Mouse (Mus musculus): Measurements from ENCODE around the gene Eppin. TPM values are rescaled to one million over a fixed set of nuclear protein-coding genes. Genes with fewer than 3 reads are reported as not detected.
"Not testable (repeated sequence)": the region's sequence is repeated elsewhere in the genome, so short reads cannot be mapped to it uniquely, and the experiment has no call there.

Gene Eppin
- polyA plus RNA-seq, 1 experiment: not detected

- Histone ChIP-seq H3K27me3 (ENCODE audit: control insufficient read depth, insufficient read depth, low read length) (no peaks in the 10 kb centered on the region), H3K4me1 (replicated peaks; ENCODE audit: control insufficient read depth, insufficient read depth, low read length) (no peaks in the 10 kb centered on the region), H3K27ac (ENCODE audit: control insufficient read depth, insufficient read depth, low read length) (no peak overlapping the region), H3K4me3 (ENCODE audit: control insufficient read depth, insufficient read depth, low read length) (no peak overlapping the region), H3K36me3 (ENCODE audit: control insufficient read depth, insufficient read depth, low read length) (no peaks in the 10 kb centered on the region)
- 92% methylated on average over 5 of the region's 5 CpGs for WGBS
- TF ChIP-seq CTCF (IDR thresholded peaks at IDR 0.05; ENCODE audit: borderline replicate concordance, control insufficient read depth, extremely low read depth, insufficient read depth, low read length, poor library complexity): no peak
- no peak for TF ChIP-seq POLR2A (IDR thresholded peaks at IDR 0.05; ENCODE audit: control insufficient read depth, extremely low read depth, insufficient read depth, low read length, poor library complexity)
- no peak for DNase-seq
Observed at GRCm38 (mm10) chr2:164619050-164619449, 25.7 kb upstream of the Eppin start.

GRCm38 (mm10) chr2:164615386-164615785, 22.0 kb upstream of the Eppin start:
- no peaks in the 10 kb centered on the region for H3K4me1 ChIP-seq (replicated peaks; ENCODE audit: control insufficient read depth, insufficient read depth, low read length)
- no peak for DNase-seq
- H3K36me3 ChIP-seq (ENCODE audit: control insufficient read depth, insufficient read depth, low read length): no peaks in the 10 kb centered on the region
- H3K27ac ChIP-seq (ENCODE audit: control insufficient read depth, insufficient read depth, low read length): no peak overlapping the region
- WGBS: 94% methylated on average over 3 of the region's 3 CpGs
- TF ChIP-seq CTCF (IDR thresholded peaks at IDR 0.05; ENCODE audit: borderline replicate concordance, control insufficient read depth, extremely low read depth, insufficient read depth, low read length, poor library complexity) (no peak), POLR2A (IDR thresholded peaks at IDR 0.05; ENCODE audit: control insufficient read depth, extremely low read depth, insufficient read depth, low read length, poor library complexity) (no peak)
- no peak overlapping the region for H3K4me3 ChIP-seq (ENCODE audit: control insufficient read depth, insufficient read depth, low read length)
- H3K27me3 ChIP-seq (ENCODE audit: control insufficient read depth, insufficient read depth, low read length): no peaks in the 10 kb centered on the region

- not testable (repeated sequence) for H3K4me3 ChIP-seq (ENCODE audit: control insufficient read depth, insufficient read depth, low read length); H3K36me3 ChIP-seq (ENCODE audit: control insufficient read depth, insufficient read depth, low read length); DNase-seq; H3K27me3 ChIP-seq (ENCODE audit: control insufficient read depth, insufficient read depth, low read length); H3K4me1 ChIP-seq (replicated peaks; ENCODE audit: control insufficient read depth, insufficient read depth, low read length); H3K27ac ChIP-seq (ENCODE audit: control insufficient read depth, insufficient read depth, low read length)
- 72% methylated on average over 8 of the region's 8 CpGs for WGBS
Observed at GRCm38 (mm10) chr2:164613471-164613870, 20.1 kb upstream of the Eppin start, which contains the start of the genes Wfdc6b and Wfdc8. Wfdc6b (plus strand) TSS chr2:164613522. Wfdc8 (minus strand) TSS chr2:164613626.

- 72% methylated on average over 6 of the region's 6 CpGs for WGBS
- TF ChIP-seq POLR2A (IDR thresholded peaks at IDR 0.05; ENCODE audit: control insufficient read depth, extremely low read depth, insufficient read depth, low read length, poor library complexity) (no peak), CTCF (IDR thresholded peaks at IDR 0.05; ENCODE audit: borderline replicate concordance, control insufficient read depth, extremely low read depth, insufficient read depth, low read length, poor library complexity) (no peak)
- no peak overlapping the region for H3K27ac ChIP-seq (ENCODE audit: control insufficient read depth, insufficient read depth, low read length)
- H3K36me3 ChIP-seq (ENCODE audit: control insufficient read depth, insufficient read depth, low read length): no peaks in the 10 kb centered on the region
- no peaks in the 10 kb centered on the region for H3K27me3 ChIP-seq (ENCODE audit: control insufficient read depth, insufficient read depth, low read length)
- H3K4me1 ChIP-seq (replicated peaks; ENCODE audit: control insufficient read depth, insufficient read depth, low read length): no peaks in the 10 kb centered on the region
- DNase-seq: no peak
- H3K4me3 ChIP-seq (ENCODE audit: control insufficient read depth, insufficient read depth, low read length): no peak overlapping the region
Observed at GRCm38 (mm10) chr2:164608781-164609180, 15.4 kb upstream of the Eppin start.

GRCm38 (mm10) chr2:164604411-164604810, 11.0 kb upstream of the Eppin start:
- Histone ChIP-seq H3K36me3 (ENCODE audit: control insufficient read depth, insufficient read depth, low read length) (no peaks in the 10 kb centered on the region), H3K4me3 (ENCODE audit: control insufficient read depth, insufficient read depth, low read length) (no peak overlapping the region), H3K27ac (ENCODE audit: control insufficient read depth, insufficient read depth, low read length) (no peak overlapping the region), H3K4me1 (replicated peaks; ENCODE audit: control insufficient read depth, insufficient read depth, low read length) (no peaks in the 10 kb centered on the region), H3K27me3 (ENCODE audit: control insufficient read depth, insufficient read depth, low read length) (no peaks in the 10 kb centered on the region)
- DNase-seq: no peak
- 91% methylated on average over 8 of the region's 8 CpGs for WGBS
- no peak for TF ChIP-seq POLR2A (IDR thresholded peaks at IDR 0.05; ENCODE audit: control insufficient read depth, extremely low read depth, insufficient read depth, low read length, poor library complexity)
- TF ChIP-seq CTCF (IDR thresholded peaks at IDR 0.05; ENCODE audit: borderline replicate concordance, control insufficient read depth, extremely low read depth, insufficient read depth, low read length, poor library complexity): no peak

- WGBS: 95% methylated on average over 3 of the region's 3 CpGs
- TF ChIP-seq POLR2A (IDR thresholded peaks at IDR 0.05; ENCODE audit: control insufficient read depth, extremely low read depth, insufficient read depth, low read length, poor library complexity) (no peak), CTCF (IDR thresholded peaks at IDR 0.05; ENCODE audit: borderline replicate concordance, control insufficient read depth, extremely low read depth, insufficient read depth, low read length, poor library complexity) (no peak)
- no peak for DNase-seq
Observed at GRCm38 (mm10) chr2:164603482-164603881, 10.1 kb upstream of the Eppin start.

GRCm38 (mm10) chr2:164600179-164600578, 6.8 kb upstream of the Eppin start:
- TF ChIP-seq CTCF (IDR thresholded peaks at IDR 0.05; ENCODE audit: borderline replicate concordance, control insufficient read depth, extremely low read depth, insufficient read depth, low read length, poor library complexity): no peak
- TF ChIP-seq POLR2A (IDR thresholded peaks at IDR 0.05; ENCODE audit: control insufficient read depth, extremely low read depth, insufficient read depth, low read length, poor library complexity): no peak
- WGBS: 63% methylated on average over 3 of the region's 3 CpGs
- Histone ChIP-seq H3K4me3 (ENCODE audit: control insufficient read depth, insufficient read depth, low read length) (no peak overlapping the region), H3K36me3 (ENCODE audit: control insufficient read depth, insufficient read depth, low read length) (no peaks in the 10 kb centered on the region), H3K4me1 (replicated peaks; ENCODE audit: control insufficient read depth, insufficient read depth, low read length) (no peaks in the 10 kb centered on the region), H3K27ac (ENCODE audit: control insufficient read depth, insufficient read depth, low read length) (no peak overlapping the region), H3K27me3 (ENCODE audit: control insufficient read depth, insufficient read depth, low read length) (no peaks in the 10 kb centered on the region)
- DNase-seq: no peak

More at GRCm38 (mm10) chr2:164603482-164603881, 10.1 kb upstream of the Eppin start:
- Histone ChIP-seq H3K36me3 (ENCODE audit: control insufficient read depth, insufficient read depth, low read length) (no peaks in the 10 kb centered on the region), H3K4me3 (ENCODE audit: control insufficient read depth, insufficient read depth, low read length) (no peak overlapping the region), H3K4me1 (replicated peaks; ENCODE audit: control insufficient read depth, insufficient read depth, low read length) (no peaks in the 10 kb centered on the region), H3K27ac (ENCODE audit: control insufficient read depth, insufficient read depth, low read length) (no peak overlapping the region), H3K27me3 (ENCODE audit: control insufficient read depth, insufficient read depth, low read length) (no peaks in the 10 kb centered on the region)

All from thymus, adult 2 months (tissue).